Mouse (Mus musculus) adrenal gland, postnatal 25 days (tissue): ENCODE measurements at regions not wholly inside any gene's neighbourhood (a gene's known extent, or its start where the extent isn't known, plus 50 kb on each side); places are given as distances from the start of the nearest gene placed in this dataset.
A peak's percentile ranks its signal among the peaks of the same experiment; 100 is the strongest.

Experiments used
- DNase-seq: peaks from one replicate; pipeline ENCODE4 v3.0.0; 2021; ENCODE audit warnings: mixed read lengths

- DNase-seq, result no peak
Observed at GRCm38 (mm10) chr4:55610998-55611397, 78.7 kb upstream of the Klf4 start.

DNA sequence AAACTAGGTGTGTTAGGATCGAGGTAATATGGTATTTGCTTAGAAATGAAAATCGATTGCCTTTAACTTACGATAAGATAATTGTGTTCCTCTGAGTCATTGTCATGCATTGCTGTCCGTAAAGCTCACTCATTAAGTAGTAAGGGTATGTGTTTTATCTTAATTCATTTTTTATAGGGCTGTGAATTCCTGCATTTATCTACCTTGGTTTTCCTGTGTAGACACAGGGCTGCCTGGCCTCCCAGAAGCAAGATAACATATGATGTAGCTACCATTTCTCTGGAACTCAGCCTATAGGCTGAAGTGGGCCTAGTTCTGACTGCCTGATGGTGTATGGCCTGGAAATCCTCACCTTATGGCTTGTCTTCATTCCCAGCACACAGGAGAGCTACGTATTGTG is 76.9 kb upstream of the Klf4 start:
- no peak for DNase-seq

GRCm38 (mm10) chr4:55605541-55605940 is 73.3 kb upstream of the Klf4 start:
- no peak for DNase-seq

- peak; percentile 14 for DNase-seq
Observed at GRCm38 (mm10) chr4:55604915-55605314, 72.6 kb upstream of the Klf4 start.

DNA sequence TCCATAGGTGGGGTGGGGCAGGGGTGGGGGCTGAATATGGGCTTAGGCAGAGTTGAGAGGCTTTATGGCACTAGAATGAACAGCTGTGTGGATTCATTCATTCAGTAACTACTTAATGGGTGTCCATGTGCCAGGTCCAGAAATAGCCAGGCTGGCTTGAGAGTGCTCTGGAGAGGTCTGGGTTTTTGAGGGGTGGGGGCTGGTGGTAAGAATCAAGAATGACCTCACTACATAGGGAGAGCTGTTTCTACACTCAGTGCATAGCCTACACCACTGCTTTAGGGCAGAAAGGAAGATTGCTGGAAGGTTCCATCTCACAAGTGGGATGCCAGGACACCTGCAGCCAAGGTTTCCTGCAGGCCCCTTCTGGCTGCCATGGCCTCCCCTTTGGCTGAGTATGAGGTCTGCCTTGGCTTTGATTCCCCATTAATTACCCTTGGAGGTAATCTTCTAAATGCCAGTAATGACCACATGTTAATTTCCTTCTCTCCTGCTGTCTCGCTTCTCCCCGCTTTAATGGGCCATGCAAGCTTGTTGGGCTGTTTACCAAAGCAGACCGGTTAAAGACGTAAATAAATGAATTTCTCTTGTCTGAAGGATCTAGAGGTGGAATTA is 71.7 kb upstream of the Klf4 start:
- no peak for DNase-seq

GRCm38 (mm10) chr4:55595203-55595602 is 62.9 kb upstream of the Klf4 start:
- no peak for DNase-seq

- no peak for DNase-seq
Observed at GRCm38 (mm10) chr4:55594699-55595098, 62.4 kb upstream of the Klf4 start.

GRCm38 (mm10) chr4:55593132-55593531 is 60.9 kb upstream of the Klf4 start:
- no peak for DNase-seq

DNA sequence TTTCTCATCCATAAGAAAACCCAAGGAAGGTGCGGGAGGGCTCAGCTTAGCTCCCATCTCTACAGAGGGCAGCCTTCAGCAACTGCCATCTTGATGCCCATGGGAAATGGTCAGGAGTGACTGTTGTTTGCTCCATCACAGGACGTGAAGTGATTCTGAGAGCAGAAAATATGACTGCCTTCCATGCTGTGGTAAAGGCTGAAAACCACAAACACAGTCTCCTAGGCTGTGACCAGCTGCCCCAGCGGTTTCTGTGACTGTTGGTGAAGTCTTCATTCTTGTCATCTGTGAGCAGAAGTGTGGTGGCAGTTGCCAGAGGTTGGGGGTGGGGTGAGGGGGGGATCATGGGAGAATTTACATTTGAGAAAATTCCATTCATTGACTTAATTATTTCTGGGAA is 53.9 kb upstream of the Klf4 start:
- DNase-seq, result no peak

DNA sequence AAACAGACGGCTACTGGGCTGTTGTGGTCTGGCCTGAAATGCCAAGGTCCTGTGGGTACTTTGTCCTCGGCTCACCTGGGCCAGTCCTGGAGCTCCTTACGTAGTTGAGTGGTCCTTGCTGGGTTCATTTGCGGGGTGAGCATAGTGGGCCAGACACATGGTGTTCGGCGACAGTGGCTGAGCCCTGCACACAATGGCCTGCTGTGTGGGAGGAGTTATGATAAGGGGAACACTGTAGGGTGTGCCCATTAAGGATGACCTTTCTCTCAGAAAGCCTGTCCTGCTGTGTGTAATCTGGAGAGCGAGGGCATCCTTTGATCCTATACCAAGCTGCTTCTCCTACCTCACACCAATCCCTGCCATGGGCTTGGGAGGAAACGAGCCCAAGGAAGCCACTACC is 51.3 kb upstream of the Klf4 start:
- DNase-seq, result no peak
